Mouse (Mus musculus) forebrain, embryonic 11.5 days (tissue): ENCODE measurements around the gene Tlk2. TPM values are rescaled to one million over a fixed set of nuclear protein-coding genes. Genes with fewer than 3 reads are reported as not detected.

Source experiments
- polyA plus RNA-seq: library from polyadenylated mRNA; unstranded; fragments of >200 nt; fragmentation: Nextera tagmentation; extraction: Ambion mirVana; gene quantifications from 2 replicates; pipeline ENCODE4 v1.2.1, GENCODE M21; 2014

Tlk2 gene
- polyA plus RNA-seq, 1 experiment from 2014 or later = 27.5 TPM

Other genes starting within 250 kb of the Tlk2 start
- not detected in 2 replicates for gene Efcab3, start 115.2 kb upstream of the Tlk2 start, polyA plus RNA-seq
- gene Mettl2, start 52.4 kb upstream of the Tlk2 start, polyA plus RNA-seq = 41.7 and 43.2 TPM in 2 replicates
- not detected in 2 replicates for gene Gm10842, start 31.9 kb upstream of the Tlk2 start, polyA plus RNA-seq
- 11.4 and 11.9 TPM in 2 replicates for gene Mrc2, start 113.8 kb downstream of the Tlk2 start, polyA plus RNA-seq